Comparison of ENCODE assay signal across 8 mouse cellular contexts in genomic region chr17:35269653-35270347, GRCm38 (mm10). TPM values are rescaled to one million over a fixed set of nuclear protein-coding genes. Genes with fewer than 3 reads are reported as not detected.
DNase-seq lines count a peak whose midpoint lies in the region; ATAC-seq lines count a peak whose summit lies in the region.

No protein-coding gene starts in this region.

- H3K27ac ChIP-seq in kidney, embryonic 14.5 days (ENCODE audit: low read depth, low read length): no peak overlapping the region
- no peak overlapping the region for H3K27ac ChIP-seq in intestine, embryonic 16.5 days (ENCODE audit: low read length)
- H3K27ac ChIP-seq in forebrain, embryonic 12.5 days: no peak overlapping the region
- no peak overlapping the region for H3K27ac ChIP-seq in forebrain, embryonic 10.5 days

- DNase-seq in kidney, adult 18-20 months: no peak
- peak; percentile 71 for DNase-seq in adipocyte (ENCODE audit: low spot score)
- DNase-seq in spleen, postnatal 14 days (ENCODE audit: low spot score in 2 of 2): peak; percentile 27 to 53
- no peak for DNase-seq in cerebellum, postnatal 4 days (ENCODE audit: low spot score in 2 of 2)
- DNase-seq in forebrain, embryonic 10.5 days (ENCODE audit: extremely low spot score, low spot score): no peak

- H3K4me3 ChIP-seq in kidney, embryonic 14.5 days (ENCODE audit: low read length): no peak overlapping the region
- no peak overlapping the region for H3K4me3 ChIP-seq in intestine, embryonic 16.5 days (ENCODE audit: low read length)
- H3K4me3 ChIP-seq in forebrain, embryonic 12.5 days (replicated peaks): no peak overlapping the region
- no peak overlapping the region for H3K4me3 ChIP-seq in forebrain, embryonic 10.5 days

- H3K4me2 ChIP-seq in kidney, embryonic 14.5 days (replicated peaks; ENCODE audit: low read depth, low read length): no peak overlapping the region
- no peak overlapping the region for H3K4me2 ChIP-seq in intestine, embryonic 16.5 days (ENCODE audit: low read depth, low read length)
- H3K4me2 ChIP-seq in forebrain, embryonic 12.5 days: no peak overlapping the region

- no peak overlapping the region for H3K9ac ChIP-seq in kidney, embryonic 14.5 days (ENCODE audit: low read depth, low read length)
- H3K9ac ChIP-seq in intestine, embryonic 16.5 days (ENCODE audit: low read depth, low read length): no peak overlapping the region
- no peak overlapping the region for H3K9ac ChIP-seq in forebrain, embryonic 12.5 days

- H3K4me1 ChIP-seq in kidney, embryonic 14.5 days (ENCODE audit: control insufficient read depth, insufficient read depth, low read length): no peaks in the 10 kb centered on the region
- no peaks in the 10 kb centered on the region for H3K4me1 ChIP-seq in intestine, embryonic 16.5 days (ENCODE audit: control insufficient read depth, insufficient read depth, low read length)
- no peaks in the 10 kb centered on the region for H3K4me1 ChIP-seq in forebrain, embryonic 12.5 days
- no peaks in the 10 kb centered on the region for H3K4me1 ChIP-seq in forebrain, embryonic 10.5 days

- H3K36me3 ChIP-seq in kidney, embryonic 14.5 days (ENCODE audit: control insufficient read depth, insufficient read depth, low read length): no peaks in the 10 kb centered on the region
- no peaks in the 10 kb centered on the region for H3K36me3 ChIP-seq in intestine, embryonic 16.5 days (ENCODE audit: control insufficient read depth, insufficient read depth, low read length)
- no peaks in the 10 kb centered on the region for H3K36me3 ChIP-seq in forebrain, embryonic 12.5 days (replicated peaks)
- no peaks in the 10 kb centered on the region for H3K36me3 ChIP-seq in forebrain, embryonic 10.5 days (replicated peaks)

- peaks cover 5% of the 10 kb centered on the region; the same call in 1 of the 2 replicates for H3K27me3 ChIP-seq in kidney, embryonic 14.5 days (ENCODE audit: control insufficient read depth, insufficient read depth, low read length)
- no peaks in the 10 kb centered on the region for H3K27me3 ChIP-seq in intestine, embryonic 16.5 days (replicated peaks; ENCODE audit: control insufficient read depth, insufficient read depth, low read length)
- 0 out of 2 replicates have a peak, but pooled peaks cover 4% of the 10 kb centered on the region for H3K27me3 ChIP-seq in forebrain, embryonic 12.5 days
- H3K27me3 ChIP-seq in forebrain, embryonic 10.5 days (ENCODE audit: poor library complexity, severe bottlenecking): peaks cover 22% of the 10 kb centered on the region

- 35% methylated on average over 3 of the region's 3 CpGs for WGBS in kidney, embryonic 14.5 days
- WGBS in intestine, embryonic 16.5 days: 30% methylated on average over 3 of the region's 3 CpGs
- WGBS in forebrain, embryonic 12.5 days: 19% methylated on average over 3 of the region's 3 CpGs
- WGBS in forebrain, embryonic 10.5 days: 33% methylated on average over 3 of the region's 3 CpGs

- peaks cover 4% of the 10 kb centered on the region for H3K9me3 ChIP-seq in kidney, embryonic 14.5 days (ENCODE audit: control insufficient read depth, low read length)
- no peaks in the 10 kb centered on the region for H3K9me3 ChIP-seq in intestine, embryonic 16.5 days (ENCODE audit: control insufficient read depth, low read length)
- H3K9me3 ChIP-seq in forebrain, embryonic 12.5 days: no peaks in the 10 kb centered on the region
- H3K9me3 ChIP-seq in forebrain, embryonic 10.5 days: no peaks in the 10 kb centered on the region

- 0 out of 2 replicates have a peak, but pooled peaks have one; percentile 64 for ATAC-seq in kidney, embryonic 14.5 days (ENCODE audit: low FRiP score, low TSS enrichment)
- ATAC-seq in intestine, embryonic 16.5 days: peak; percentile 28; the same call in 1 of the 2 replicates
- ATAC-seq in forebrain, embryonic 12.5 days (ENCODE audit: low FRiP score): no peak

RNA-seq across cellular contexts. Expression of gene H2-D1, which starts 7.3 kb away (rescaled TPM):
- polyA plus RNA-seq in kidney, embryonic 14.5 days (2014; fragmentation: Nextera tagmentation; extraction: Ambion mirVana): 38.3 and 42.8 TPM in 2 replicates
- polyA plus RNA-seq in intestine, embryonic 16.5 days (2015; fragmentation: Nextera tagmentation; extraction: Ambion mirVana): 238 and 255 TPM in 2 replicates
- polyA plus RNA-seq in forebrain, embryonic 12.5 days (2016; fragmentation: Nextera tagmentation; extraction: Ambion mirVana): 37.2 and 39.2 TPM in 2 replicates
- 57.8 and 58.6 TPM in 2 replicates for polyA plus RNA-seq in forebrain, embryonic 10.5 days (2016; fragmentation: Nextera tagmentation; extraction: Ambion mirVana)

RNA-seq across cellular contexts. Expression of gene Ddx39b, which starts 28.3 kb away (rescaled TPM):
- 525 and 616 TPM in 2 replicates for polyA plus RNA-seq in kidney, embryonic 14.5 days (2014; fragmentation: Nextera tagmentation; extraction: Ambion mirVana)
- polyA plus RNA-seq in intestine, embryonic 16.5 days (2015; fragmentation: Nextera tagmentation; extraction: Ambion mirVana): 325 and 376 TPM in 2 replicates
- polyA plus RNA-seq in forebrain, embryonic 12.5 days (2016; fragmentation: Nextera tagmentation; extraction: Ambion mirVana): 614 and 623 TPM in 2 replicates
- 757 and 759 TPM in 2 replicates for polyA plus RNA-seq in forebrain, embryonic 10.5 days (2016; fragmentation: Nextera tagmentation; extraction: Ambion mirVana)

RNA-seq across cellular contexts. Expression of gene Nfkbil1, which starts 34.2 kb away (rescaled TPM):
- 3.3 and 6.0 TPM in 2 replicates for polyA plus RNA-seq in kidney, embryonic 14.5 days (2014; fragmentation: Nextera tagmentation; extraction: Ambion mirVana)
- polyA plus RNA-seq in intestine, embryonic 16.5 days (2015; fragmentation: Nextera tagmentation; extraction: Ambion mirVana): 8.9 and 9.2 TPM in 2 replicates
- polyA plus RNA-seq in forebrain, embryonic 12.5 days (2016; fragmentation: Nextera tagmentation; extraction: Ambion mirVana): 11.0 and 12.9 TPM in 2 replicates
- polyA plus RNA-seq in forebrain, embryonic 10.5 days (2016; fragmentation: Nextera tagmentation; extraction: Ambion mirVana): 10.0 and 11.5 TPM in 2 replicates

RNA-seq across cellular contexts. Expression of gene Atp6v1g2, which starts 36.3 kb away (rescaled TPM):
- polyA plus RNA-seq in kidney, embryonic 14.5 days (2014; fragmentation: Nextera tagmentation; extraction: Ambion mirVana): 5.3 and 6.4 TPM in 2 replicates
- 4.7 and 4.8 TPM in 2 replicates for polyA plus RNA-seq in intestine, embryonic 16.5 days (2015; fragmentation: Nextera tagmentation; extraction: Ambion mirVana)
- polyA plus RNA-seq in forebrain, embryonic 12.5 days (2016; fragmentation: Nextera tagmentation; extraction: Ambion mirVana): 16.2 and 17.3 TPM in 2 replicates
- 7.0 and 7.7 TPM in 2 replicates for polyA plus RNA-seq in forebrain, embryonic 10.5 days (2016; fragmentation: Nextera tagmentation; extraction: Ambion mirVana)

RNA-seq across cellular contexts. Expression of gene Gm16181, which starts 49.2 kb away (rescaled TPM):
- polyA plus RNA-seq in kidney, embryonic 14.5 days (2014; fragmentation: Nextera tagmentation; extraction: Ambion mirVana): 0.89 TPM in 1 of 2 replicates, not detected in the other
- polyA plus RNA-seq in intestine, embryonic 16.5 days (2015; fragmentation: Nextera tagmentation; extraction: Ambion mirVana): 0.29 and 0.46 TPM in 2 replicates
- polyA plus RNA-seq in forebrain, embryonic 12.5 days (2016; fragmentation: Nextera tagmentation; extraction: Ambion mirVana): 0.41 TPM in 2 replicates
- 0.53 TPM in 1 of 2 replicates, not detected in the other for polyA plus RNA-seq in forebrain, embryonic 10.5 days (2016; fragmentation: Nextera tagmentation; extraction: Ambion mirVana)

Comparison
In these comparisons a context has a peak if more than half of its experiments do, and no peak if none do; other contexts are left out.
1. DNase-seq: peak in adipocyte (single experiment) and spleen, postnatal 14 days (2 of 2); none in kidney, adult 18-20 months (single experiment), cerebellum, postnatal 4 days (0 of 2) and forebrain, embryonic 10.5 days (single experiment).